Mouse (Mus musculus): ENCODE results near the gene Slc25a18.

GRCm38 (mm10) chr6:120822937-120823614 lies 49.7 kb downstream of the Slc25a18 start:
- TF ChIP-seq POLR2A (IDR thresholded peaks at IDR 0.05; ENCODE audit: borderline replicate concordance, insufficient read depth, low read length) (no peak), CTCF (IDR thresholded peaks at IDR 0.05; ENCODE audit: borderline replicate concordance, insufficient read depth, low read depth, low read length) (no peak)

All from cerebellum, adult 2 months (tissue).